Mouse (Mus musculus) C2C12 (cell line): ENCODE data around the gene Selenok. TPM values are rescaled to one million over a fixed set of nuclear protein-coding genes. Genes with fewer than 3 reads are reported as not detected.

Experiments
- H3K27me3 ChIP-seq: one replicate; pipeline ENCODE4 v1.6.1; 2011; ENCODE audit not compliant: control insufficient read depth, insufficient read depth, insufficient read length
- H3K36me3 ChIP-seq: one replicate; pipeline ENCODE4 v1.6.1; 2011; ENCODE audit not compliant: control insufficient read depth, insufficient read depth
- H3K4me3 ChIP-seq: one replicate; pipeline ENCODE4 v1.5.1; 2011; ENCODE audit warnings: mild to moderate bottlenecking, control low read depth; ENCODE audit not compliant: poor library complexity, insufficient read depth, severe bottlenecking
- H3K79me2 ChIP-seq: one replicate; pipeline ENCODE4 v1.6.1; 2011; ENCODE audit not compliant: control insufficient read depth, insufficient read depth
- H3K79me3 ChIP-seq: one replicate; pipeline ENCODE4 v1.6.1; 2011; ENCODE audit warnings: low read depth, control low read depth
- H3ac ChIP-seq: one replicate; pipeline ENCODE3; 2011; ENCODE audit warnings: low read depth; ENCODE audit not compliant: control insufficient read depth, insufficient read length
- CEBPB ChIP-seq: IDR thresholded peaks from one replicate; pipeline ENCODE4 v1.6.1; 2011; ENCODE audit warnings: low read depth, mild to moderate bottlenecking, control low read depth, moderate library complexity
- CTCF ChIP-seq: IDR thresholded peaks from one replicate; pipeline ENCODE4 v1.5.1; 2011; ENCODE audit not compliant: control insufficient read depth, insufficient read depth, insufficient read length
- FOSL1 ChIP-seq: IDR thresholded peaks from one replicate; pipeline ENCODE4 v1.8.0; 2011; ENCODE audit warnings: mild to moderate bottlenecking, low read length; ENCODE audit not compliant: poor library complexity, insufficient read depth, severe bottlenecking
- MAX ChIP-seq: IDR thresholded peaks from one replicate; pipeline ENCODE4 v1.6.1; 2011; ENCODE audit warnings: mild to moderate bottlenecking, control low read depth
- MYOD1 ChIP-seq: IDR thresholded peaks from one replicate; pipeline ENCODE4 v1.6.1; 2011; ENCODE audit warnings: low read depth; ENCODE audit not compliant: control insufficient read depth, insufficient read length
- MYOG ChIP-seq: IDR thresholded peaks from one replicate; pipeline ENCODE4 v1.6.1; 2011; ENCODE audit not compliant: control insufficient read depth, insufficient read length; ENCODE audit errors: extremely low read depth
- USF1 ChIP-seq: IDR thresholded peaks from one replicate; pipeline ENCODE4 v1.6.1; 2011; ENCODE audit warnings: low read depth, mild to moderate bottlenecking, control low read depth, moderate library complexity
- polyA plus RNA-seq: library from polyadenylated mRNA; unstranded; fragments of >200 nt; fragmentation: generic; extraction: Trizol; gene quantifications from one replicate; pipeline ENCODE4 v1.2.1, GENCODE M21; 2012; ENCODE audit warnings: missing spikeins

Gene Selenok
- polyA plus RNA-seq, 1 experiment = 112 TPM

DNA sequence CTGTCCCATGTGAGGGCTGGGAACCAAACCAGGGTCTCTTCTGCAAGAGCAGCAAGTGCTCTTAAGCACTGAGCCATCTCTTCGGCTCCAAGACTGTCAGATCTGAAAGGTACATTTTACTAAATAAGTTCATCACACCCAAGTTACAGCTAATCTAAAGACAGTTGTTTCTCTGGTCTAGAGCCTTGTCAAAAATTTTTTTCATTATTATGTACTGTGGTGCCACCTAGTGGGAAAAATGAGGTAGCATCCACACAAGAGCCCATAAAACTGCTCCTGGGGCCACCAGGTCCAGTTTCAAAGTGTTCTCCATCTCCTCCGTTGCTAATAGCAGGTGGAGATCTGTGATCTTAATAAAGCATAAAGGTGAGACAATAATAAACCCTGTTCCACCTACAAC lies 27.2 kb upstream of the Selenok start:
- Histone ChIP-seq H3K4me3 (no peak overlapping the region), H3K79me3 (no peaks in the 10 kb centered on the region), H3K27me3 (peaks cover 4% of the 10 kb centered on the region), H3K79me2 (no peaks in the 10 kb centered on the region), H3K36me3 (no peaks in the 10 kb centered on the region), H3ac (no peak overlapping the region)
- no peak for TF ChIP-seq CEBPB
- TF ChIP-seq MYOD1 = no peak
- TF ChIP-seq FOSL1 = no peak
- TF ChIP-seq USF1 = no peak

DNA sequence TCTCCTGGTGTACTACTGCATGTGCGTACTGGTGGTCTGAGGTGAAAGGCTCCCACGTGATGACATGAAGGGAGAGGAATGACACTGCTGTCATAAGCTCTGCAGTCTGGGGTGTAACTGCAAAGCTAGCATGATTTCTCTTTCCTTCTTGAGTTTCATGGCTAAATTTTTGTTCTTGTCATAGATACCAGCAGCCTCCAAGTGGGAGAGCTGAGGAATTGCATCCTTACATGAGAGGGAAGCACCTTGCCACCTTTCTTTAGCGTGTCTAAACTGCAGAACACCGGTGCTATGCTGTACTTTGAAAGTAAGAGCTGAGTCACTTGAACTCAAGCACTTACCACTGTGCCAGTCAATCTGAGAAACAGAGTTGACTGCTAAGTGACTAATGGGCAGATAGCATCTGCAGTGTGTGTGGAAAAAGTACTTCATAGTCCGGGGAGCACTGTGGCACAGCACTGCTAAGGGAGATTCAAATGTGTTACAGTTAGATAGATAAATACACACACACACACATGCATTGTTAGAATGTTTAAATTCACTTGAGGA lies 21.3 kb upstream of the Selenok start:
- no peaks in the 10 kb centered on the region for H3K79me2 ChIP-seq
- no peak overlapping the region for H3ac ChIP-seq
- H3K27me3 ChIP-seq = peaks cover 4% of the 10 kb centered on the region
- no peaks in the 10 kb centered on the region for H3K79me3 ChIP-seq
- TF ChIP-seq MYOG (no peak), MYOD1 (no peak), MAX (no peak), CTCF (no peak), USF1 (no peak), FOSL1 (no peak), CEBPB (no peak)
- H3K36me3 ChIP-seq = no peaks in the 10 kb centered on the region
- no peak overlapping the region for H3K4me3 ChIP-seq

DNA sequence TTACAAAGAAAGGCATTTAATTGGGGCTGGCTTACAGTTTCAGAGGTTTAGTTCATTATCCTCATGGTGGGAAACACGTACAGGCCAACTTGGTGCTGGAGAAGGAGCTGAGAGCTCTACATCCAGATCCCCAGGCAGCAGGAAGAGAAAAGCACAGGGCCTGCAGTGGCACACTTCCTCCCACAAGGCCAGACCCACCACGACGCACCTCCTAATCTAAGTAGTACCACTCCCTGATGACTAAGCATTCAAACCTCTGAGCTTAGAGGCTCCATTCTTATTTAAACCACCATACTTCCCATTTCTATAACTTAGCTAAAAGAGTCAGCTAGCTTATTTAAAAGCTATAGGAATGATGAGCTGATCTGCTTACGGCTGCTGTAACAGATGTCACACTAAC lies 17.3 kb upstream of the Selenok start:
- Histone ChIP-seq H3K27me3 (no peaks in the 10 kb centered on the region), H3K4me3 (no peak overlapping the region), H3K79me3 (no peaks in the 10 kb centered on the region), H3ac (no peak overlapping the region), H3K36me3 (no peaks in the 10 kb centered on the region), H3K79me2 (no peaks in the 10 kb centered on the region)
- TF ChIP-seq USF1 (no peak), MAX (no peak), FOSL1 (no peak), MYOD1 (no peak), CTCF (no peak), MYOG (no peak), CEBPB (no peak)

- H3K79me3 ChIP-seq = no peaks in the 10 kb centered on the region
Measured at GRCm38 (mm10) chr14:29957393-29957792, 10.7 kb upstream of the Selenok start.

DNA sequence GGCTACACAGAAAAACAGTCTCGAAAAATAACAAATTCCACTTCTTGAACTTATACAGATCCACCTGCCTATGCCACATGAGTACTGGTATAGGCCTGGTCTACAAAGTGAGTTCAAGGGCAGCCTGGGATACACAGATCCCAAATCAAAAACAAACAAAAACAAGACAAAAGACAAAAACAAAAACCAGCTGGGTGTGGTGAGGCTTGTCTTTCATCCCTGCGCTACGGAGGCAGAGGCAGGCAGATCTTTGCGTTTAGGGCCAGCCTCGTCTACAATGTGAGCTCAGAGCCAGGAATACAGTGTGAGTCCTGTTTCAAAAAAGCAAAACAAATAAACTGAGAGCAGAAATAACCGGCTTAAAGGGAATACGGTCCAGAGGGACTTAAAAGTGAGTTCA lies 497 bp upstream of the Selenok start:
- peaks cover 28% of the 10 kb centered on the region for H3K79me2 ChIP-seq
- no peaks in the 10 kb centered on the region for H3K27me3 ChIP-seq
- peaks cover 26% of the 10 kb centered on the region for H3K36me3 ChIP-seq
- peak overlapping the region; percentile 44 for H3K4me3 ChIP-seq
- TF ChIP-seq MAX (no peak), CEBPB (no peak), CTCF (no peak), USF1 (no peak), FOSL1 (no peak)
- H3K79me3 ChIP-seq = peaks cover 18% of the 10 kb centered on the region
- H3ac ChIP-seq = peak overlapping the region; percentile 33

More at GRCm38 (mm10) chr14:29957393-29957792, 10.7 kb upstream of the Selenok start:
- Histone ChIP-seq H3K27me3 (no peaks in the 10 kb centered on the region), H3ac (no peak overlapping the region), H3K79me2 (no peaks in the 10 kb centered on the region), H3K36me3 (no peaks in the 10 kb centered on the region), H3K4me3 (no peak overlapping the region)
- TF ChIP-seq CEBPB (no peak), CTCF (no peak), FOSL1 (no peak), USF1 (no peak), MYOD1 (no peak), MAX (no peak), MYOG (no peak)

DNA sequence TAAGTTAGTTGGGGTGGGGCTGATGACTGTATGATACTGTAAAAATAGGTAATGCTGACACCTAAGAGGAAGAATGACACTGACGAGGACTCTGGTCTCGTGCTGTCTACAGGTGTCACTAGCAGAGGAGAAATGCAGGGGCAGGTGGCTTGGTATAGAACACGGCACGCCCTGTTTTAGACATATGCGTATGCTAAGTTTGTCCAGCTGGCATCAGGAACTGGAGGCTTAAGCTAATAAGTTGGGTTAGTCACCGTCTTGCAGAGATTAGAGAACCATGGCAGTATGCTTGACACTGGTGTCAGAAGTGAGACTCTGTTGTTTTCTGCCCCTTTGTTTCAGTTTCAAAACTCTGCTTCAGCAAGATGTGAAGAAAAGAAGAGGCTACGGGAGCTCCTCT lies 3.3 kb downstream of the Selenok start:
- no peak overlapping the region for H3K4me3 ChIP-seq
- no peak overlapping the region for H3ac ChIP-seq
- H3K79me2 ChIP-seq = peaks cover 28% of the 10 kb centered on the region
- peaks cover 18% of the 10 kb centered on the region for H3K79me3 ChIP-seq
- peaks cover 61% of the 10 kb centered on the region for H3K36me3 ChIP-seq
- TF ChIP-seq USF1 = no peak
- no peak for TF ChIP-seq CEBPB
- no peak for TF ChIP-seq CTCF
- no peak for TF ChIP-seq MYOG
- TF ChIP-seq MAX = no peak
- no peak for TF ChIP-seq FOSL1
- TF ChIP-seq MYOD1 = no peak
- H3K27me3 ChIP-seq = no peaks in the 10 kb centered on the region
